Mouse (Mus musculus) MN1 (cell line): ENCODE results near the gene Tex22.
A peak's percentile ranks its signal among the peaks of the same experiment; 100 is the strongest.

Experiments
- DNase-seq: peaks from one replicate; pipeline ENCODE4 v3.0.0-alpha.2; 2016; ENCODE audit warnings: low spot score

Gene Tex22

DNA sequence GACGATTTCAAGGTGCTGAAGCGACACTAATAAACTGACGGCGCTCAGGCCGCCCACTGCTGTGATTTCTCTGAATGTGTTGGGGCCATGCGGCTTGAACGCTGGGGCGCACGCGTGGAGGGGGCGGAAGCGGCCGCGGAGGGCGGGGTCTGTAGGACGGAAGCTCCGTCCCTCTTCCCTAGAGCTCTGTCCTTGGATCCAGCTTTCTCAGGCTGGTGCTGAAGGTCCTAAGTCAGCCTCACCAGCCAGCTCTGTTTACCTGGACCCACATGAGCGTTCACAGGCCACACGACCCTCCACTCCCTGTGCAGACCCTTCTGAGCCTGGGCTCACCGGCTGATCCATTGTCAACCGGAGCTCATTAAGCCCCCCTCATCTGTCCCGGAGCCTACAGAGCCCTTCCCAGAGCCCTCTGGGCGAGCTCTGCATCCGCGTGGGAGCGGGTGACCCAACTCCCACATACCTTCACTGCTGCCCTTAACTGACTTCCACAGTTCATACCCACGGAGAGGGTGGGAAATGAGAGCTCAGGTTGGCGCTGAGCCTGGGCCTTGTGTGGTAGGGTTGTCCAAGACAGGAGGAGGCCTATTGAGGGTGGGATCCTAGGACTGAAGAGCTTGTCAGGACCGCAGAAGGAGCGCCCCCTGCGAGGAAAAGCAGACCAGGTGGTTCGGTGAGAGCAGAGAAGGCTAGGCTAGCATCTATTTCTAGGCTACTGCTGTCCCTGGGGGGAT, at the start of gene Tex22:
Tex22 (plus strand) TSS at position 174 of the 734 bp plus-strand sequence.
- DNase-seq: peak; percentile 79

GRCm38 (mm10) chr12:113026557-113026956, 47.7 kb upstream of the Tex22 start:
- DNase-seq: no peak

- DNase-seq: no peak
These were observed 46.8 kb upstream of the Tex22 start for GRCm38 (mm10) chr12:113027495-113027894.

- DNase-seq: no peak
These were observed 46.2 kb upstream of the Tex22 start for GRCm38 (mm10) chr12:113028067-113028466.

DNA sequence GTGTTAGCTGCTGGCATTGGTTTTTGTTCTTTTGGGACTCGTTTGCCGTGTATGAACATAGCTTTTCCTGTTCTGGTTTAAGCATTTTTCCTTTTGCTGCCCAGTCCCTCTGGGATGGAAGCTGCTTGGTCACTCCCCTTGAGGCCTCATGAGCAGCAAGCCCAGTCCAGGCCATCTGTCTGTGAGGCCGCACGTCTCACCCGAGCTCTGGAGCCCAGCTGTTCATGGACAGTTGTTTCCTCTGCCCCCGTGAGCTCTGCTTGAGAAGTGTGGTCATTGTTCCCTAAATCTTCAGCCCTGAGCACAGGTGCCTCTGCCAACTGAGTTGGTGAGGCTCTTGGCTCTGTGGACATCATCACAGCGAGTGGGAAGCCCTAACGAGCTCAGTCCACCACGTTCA, 45.4 kb upstream of the Tex22 start:
- DNase-seq: no peak

- DNase-seq: no peak
These were observed 44.3 kb upstream of the Tex22 start for GRCm38 (mm10) chr12:113030046-113030445.

- DNase-seq: no peak
These were observed 43.3 kb upstream of the Tex22 start for GRCm38 (mm10) chr12:113030993-113031392.

DNA sequence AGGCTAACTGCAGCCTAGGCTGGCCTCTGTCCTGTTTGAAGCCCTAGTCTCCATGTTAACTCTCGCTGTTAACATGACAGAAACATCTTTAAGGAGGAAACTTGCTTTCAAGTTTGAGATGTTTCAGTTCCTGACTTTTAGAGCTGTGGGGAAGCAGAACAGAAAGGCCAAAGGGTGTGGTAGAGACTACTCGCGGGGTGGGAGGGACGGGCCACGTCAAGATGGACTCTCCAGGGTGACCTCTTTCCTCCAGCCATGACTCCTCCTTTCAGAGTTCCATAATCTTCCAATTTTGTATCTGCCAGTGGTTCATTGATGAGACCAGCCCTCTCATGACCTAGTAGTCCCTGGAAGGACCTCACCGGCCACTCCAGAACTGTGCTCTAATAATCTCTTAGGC, 42.9 kb upstream of the Tex22 start:
- DNase-seq: no peak

DNA sequence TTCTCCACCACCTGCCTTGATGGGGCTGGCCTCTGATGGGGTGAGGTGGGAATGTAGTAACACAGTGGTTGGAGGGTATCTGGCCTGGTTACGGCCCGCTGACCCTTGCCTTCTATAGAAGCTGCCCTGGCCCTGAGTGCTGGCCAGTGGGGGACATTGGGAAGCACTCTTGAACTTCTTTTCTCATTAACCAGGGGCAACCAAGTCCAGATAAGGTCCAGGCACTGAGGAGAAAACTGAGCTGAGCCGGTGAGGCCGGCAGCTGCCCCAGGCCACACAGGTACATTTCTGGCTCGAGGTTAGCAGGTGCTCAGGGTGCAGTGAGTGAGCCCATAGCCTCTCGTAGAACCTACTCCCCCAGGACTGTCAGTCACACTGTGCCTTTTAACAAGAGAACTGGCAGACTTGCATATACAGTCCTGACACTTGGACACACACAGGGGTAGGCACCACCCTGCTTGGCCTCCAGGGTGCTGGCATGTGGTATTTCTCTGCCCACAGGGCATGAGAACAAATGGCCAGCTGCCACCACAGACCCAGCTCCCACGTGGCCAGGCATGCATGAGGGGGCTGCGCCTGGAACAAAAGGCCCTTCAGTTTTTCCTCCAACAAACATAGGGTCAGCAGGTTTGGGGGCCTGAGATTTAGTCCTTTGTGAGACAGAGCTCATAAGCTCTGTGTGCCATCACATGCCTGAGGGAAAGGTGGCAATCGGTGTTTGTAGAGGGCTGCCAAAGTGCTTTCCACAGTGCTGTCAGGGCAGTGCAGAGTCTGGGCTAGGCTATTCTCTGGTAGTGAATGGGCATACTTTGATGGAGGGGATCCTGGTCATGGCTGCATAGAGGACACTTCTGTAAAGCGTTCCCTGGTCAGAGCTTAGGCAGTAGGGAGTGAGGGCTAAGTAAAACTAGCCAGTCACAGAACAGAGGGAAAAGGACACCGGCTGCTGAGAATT, 41.7 kb upstream of the Tex22 start:
- DNase-seq: no peak

GRCm38 (mm10) chr12:113035093-113035492, 39.2 kb upstream of the Tex22 start:
- no peak for DNase-seq

DNA sequence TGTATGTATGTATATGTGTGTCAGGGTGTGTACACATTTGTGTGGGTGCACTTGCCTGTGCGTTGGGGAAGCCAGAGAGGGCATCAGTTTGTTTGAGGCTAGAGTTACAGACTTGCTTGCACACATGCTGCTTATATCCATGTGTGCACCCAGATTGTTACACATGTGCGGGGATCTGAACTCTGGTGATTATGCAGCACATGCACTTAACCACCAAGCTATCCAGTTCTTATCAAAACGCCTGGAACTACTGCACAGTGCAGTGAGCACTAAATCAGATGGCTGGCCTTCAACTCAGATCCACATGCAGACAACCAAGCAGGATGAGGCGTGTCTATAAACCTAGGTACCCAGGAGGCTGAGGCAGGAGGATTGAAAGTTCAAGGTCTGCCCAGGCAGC, 37.3 kb upstream of the Tex22 start:
- DNase-seq: no peak

DNA sequence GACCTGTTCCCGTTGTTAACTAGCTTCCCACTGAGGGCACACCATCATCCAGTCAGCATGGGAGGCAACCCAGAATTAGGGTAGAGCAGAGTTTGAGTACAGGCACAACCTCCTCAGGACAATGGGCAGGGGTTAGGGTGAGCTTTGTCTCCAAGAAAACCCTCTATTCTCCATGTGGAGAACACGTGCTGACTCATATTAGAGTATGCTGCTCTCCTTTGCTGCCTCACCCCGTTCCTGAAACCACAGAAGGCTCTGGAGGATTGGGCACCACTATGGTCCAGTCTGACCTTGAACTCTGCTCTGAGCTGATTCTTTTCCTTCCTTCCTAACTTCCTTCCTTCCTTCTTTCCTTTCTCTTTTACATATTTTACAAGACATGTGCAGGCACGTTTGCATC, 35.9 kb upstream of the Tex22 start:
- no peak for DNase-seq

DNA sequence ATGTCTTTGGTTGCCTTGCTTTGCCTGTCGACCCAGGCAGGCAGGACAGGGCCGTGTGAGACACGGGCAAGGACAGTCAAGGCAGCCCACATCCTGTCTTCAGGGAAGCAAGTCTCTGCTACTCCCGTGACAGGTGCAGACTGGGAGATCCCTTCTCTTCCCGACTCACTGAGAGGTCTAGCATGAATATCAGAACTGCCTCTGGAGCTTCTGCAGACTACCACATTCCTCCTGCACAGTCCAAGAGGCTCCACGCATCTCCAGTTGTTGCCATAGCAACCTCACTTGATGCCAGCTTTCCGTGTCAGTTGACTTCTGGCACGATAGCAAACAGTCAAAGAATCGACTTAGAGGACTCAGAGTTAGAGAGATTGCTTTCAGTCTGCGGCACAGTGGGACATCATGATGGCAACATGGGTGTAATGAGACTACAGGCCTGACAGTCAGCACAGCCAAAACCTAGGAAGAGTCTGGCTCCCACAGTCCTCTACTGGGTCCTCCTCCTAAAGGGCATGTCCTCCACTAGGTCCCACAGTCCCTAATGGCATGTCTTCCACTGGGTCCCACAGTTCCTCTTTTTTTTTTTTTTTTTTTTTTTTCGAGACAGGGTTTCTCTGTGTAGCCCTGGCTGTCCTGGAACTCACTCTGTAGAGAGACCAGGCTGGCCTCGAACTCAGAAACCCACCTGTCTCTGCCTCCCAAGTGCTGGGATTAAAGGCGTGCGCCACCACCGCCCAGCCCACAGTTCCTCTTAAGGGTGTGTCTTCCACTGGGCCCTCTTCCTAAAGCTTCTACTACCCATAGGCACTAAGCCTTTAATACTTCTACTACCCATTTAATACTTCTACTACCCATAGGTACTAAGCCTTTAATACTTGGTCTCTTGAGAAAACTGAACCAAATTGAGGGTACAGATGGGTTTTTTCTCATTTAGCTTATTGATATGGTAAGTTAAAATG, 32.5 kb upstream of the Tex22 start:
- peak; percentile 68 for DNase-seq

DNA sequence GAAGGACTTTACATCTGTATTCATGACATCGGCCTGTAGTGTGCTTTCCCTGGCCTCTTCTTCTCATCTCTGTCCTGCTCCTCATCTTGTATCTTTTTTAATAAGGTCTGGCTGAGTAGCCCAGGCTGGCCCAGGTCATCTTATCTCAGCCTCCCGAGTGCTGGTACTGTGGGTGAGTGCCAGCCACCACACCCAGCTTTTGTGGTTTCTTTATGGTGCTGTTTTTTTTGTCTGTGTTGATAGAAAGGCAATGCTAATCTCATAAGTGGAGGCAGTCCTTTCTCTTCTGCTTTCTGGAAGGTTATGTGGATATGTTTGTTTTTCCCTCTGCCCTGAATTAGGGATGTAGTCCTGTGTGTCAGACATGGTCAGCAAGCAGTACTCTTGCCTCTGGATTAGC, 31.8 kb upstream of the Tex22 start:
- no peak for DNase-seq

- peak; percentile 64 for DNase-seq
These were observed 29.2 kb upstream of the Tex22 start for GRCm38 (mm10) chr12:113044916-113045677.

DNA sequence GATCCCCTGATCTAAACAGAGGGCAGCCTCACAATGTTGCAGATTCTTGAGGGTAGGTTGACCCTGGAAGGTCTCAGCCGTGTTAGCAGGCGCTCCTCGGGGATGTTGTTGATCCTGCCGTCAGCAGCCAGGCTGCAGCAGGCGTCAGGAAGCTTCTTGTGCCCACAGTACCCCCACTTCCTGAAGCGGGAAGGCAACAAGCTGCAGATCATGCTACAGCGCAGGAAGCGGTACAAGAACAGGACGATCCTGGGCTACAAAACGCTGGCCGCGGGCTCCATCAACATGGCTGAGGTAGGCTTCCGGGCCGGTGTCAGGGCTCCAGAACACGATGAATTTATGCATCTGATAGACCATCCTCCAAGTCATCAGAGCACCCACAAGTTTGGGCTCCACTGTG, 27.4 kb upstream of the Tex22 start:
- no peak for DNase-seq

DNA sequence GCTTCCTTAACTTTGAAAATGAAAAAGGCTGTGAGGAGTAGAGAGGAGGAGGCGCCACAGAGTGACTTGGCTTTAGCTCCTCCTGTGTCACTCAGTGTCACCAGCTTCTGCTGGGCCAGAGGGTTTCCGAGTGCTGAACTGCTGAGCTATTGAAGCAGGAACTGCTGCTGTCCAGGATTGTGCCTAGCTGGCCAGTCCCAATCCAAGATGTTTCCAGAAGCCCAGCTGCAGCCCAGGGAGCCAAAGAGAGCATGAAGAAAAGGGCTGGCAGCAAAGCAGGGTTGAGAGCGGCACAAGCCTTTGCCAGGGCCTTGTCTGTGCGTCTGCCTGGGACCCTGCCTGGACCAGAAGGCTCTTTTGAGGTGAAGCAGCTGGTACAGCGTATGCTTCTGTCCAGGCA, 26.2 kb upstream of the Tex22 start:
- no peak for DNase-seq

DNA sequence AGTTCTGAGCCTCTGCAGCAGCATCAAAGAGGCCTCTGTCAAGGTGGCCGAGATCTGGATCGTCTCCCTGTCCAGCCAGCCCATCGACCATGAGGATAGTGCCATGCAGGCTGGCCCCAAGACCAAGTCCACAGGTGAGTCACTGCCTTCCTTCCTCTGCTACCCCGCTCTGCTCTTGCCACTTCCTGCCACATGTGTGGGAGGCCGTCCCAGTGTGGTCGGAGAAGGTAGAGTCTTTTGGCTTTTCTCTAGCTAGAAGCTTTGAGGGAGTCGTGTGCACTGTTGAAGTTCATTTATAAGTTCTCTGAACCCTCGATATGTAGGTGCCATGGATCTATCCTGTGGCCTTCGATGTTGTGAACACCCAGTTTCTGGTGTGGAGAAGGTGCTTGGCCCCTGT, 24.5 kb upstream of the Tex22 start:
- no peak for DNase-seq

- DNase-seq: no peak
These were observed 23.6 kb upstream of the Tex22 start for GRCm38 (mm10) chr12:113050671-113051070.

DNA sequence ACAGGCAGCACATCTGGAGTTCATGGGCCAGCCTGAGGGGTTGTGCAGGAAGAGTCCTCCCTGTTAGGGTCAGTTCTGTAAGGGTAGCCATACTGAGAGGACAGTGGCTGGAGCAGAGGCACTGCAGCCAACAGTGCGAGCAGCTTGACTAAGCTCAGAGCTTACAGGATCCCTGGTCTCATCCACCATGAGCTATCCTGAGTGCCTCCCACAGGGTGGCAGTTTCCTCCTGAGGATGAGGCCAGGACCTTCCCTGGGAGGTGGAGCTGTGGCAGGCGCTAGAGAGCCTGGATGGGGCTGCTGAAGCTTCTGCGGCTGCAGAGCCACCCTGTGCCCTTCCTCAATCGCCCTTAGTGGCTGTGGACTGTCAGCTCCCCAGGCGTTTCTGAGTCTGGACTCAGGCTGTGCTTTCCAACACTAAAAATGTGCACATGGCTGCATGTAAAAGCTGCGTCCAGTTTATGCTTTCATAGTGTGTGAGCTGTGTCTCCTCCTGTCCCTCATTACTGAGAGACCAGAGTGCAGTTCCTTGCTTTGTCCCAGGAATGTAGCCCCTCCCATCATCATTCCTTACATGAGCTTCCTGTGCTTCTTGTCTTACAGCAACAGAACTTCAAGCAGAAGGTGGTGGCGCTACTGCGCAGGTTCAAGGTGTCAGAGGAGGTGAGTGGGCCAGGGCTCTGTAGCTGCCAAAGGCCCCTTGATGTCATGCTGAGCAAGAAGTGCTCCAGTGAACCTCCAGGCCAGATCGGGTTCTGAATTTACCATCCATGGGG, 22.5 kb upstream of the Tex22 start:
- no peak for DNase-seq

DNA sequence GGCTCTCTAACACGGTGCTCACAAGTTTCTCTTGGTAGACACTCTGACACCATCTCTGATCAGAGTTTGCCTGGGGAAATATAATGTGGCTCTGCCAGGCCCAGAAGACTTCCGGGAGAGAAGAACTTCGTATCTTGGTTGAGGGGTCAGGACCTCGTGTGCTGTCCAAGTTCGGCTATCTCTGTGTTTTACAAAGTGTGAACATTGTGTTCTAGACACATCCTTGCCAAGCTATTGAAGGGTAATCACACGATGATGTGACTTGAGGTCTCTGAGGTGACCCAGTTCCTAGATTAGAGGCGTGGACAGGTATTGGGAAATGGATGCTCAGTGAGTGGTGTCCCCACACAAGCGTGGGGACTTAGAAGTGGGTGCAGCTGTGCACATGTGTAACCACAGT, 18.2 kb upstream of the Tex22 start:
- no peak for DNase-seq
